Mouse (Mus musculus): Measurements from ENCODE around the gene Mbtps1.
A peak's percentile ranks its signal among the peaks of the same experiment; 100 is the strongest.

Mbtps1 gene

DNA sequence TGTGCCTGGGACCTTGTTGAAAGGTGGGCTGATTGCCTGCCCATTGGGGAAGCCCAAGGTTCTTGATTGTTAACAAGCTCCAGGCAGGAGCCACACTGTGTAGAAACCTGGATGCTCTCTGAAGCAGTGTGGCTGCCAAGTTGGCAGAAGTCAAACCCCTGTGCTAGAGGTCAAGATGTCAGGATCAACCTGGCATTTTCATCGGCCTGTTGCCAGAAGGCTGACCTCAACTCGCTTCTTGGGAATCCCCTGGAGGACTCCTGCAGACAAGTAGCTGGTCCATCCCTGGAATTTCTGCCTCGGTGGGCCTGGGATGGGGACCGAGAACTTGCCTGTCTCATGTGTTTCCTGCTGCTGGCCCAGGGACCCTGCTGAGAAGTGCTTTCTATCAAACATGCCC is 56.4 kb downstream of the Mbtps1 start:
- no peak for DNase-seq (ENCODE audit: low read depth, low spot score)

- DNase-seq (ENCODE audit: low read depth, low spot score), result no peak
These were observed 56.9 kb downstream of the Mbtps1 start, which contains the start of gene Slc38a8 for GRCm38 (mm10) chr8:119501598-119501997. Gene Slc38a8 (minus strand): TSS chr8:119501698.

DNA sequence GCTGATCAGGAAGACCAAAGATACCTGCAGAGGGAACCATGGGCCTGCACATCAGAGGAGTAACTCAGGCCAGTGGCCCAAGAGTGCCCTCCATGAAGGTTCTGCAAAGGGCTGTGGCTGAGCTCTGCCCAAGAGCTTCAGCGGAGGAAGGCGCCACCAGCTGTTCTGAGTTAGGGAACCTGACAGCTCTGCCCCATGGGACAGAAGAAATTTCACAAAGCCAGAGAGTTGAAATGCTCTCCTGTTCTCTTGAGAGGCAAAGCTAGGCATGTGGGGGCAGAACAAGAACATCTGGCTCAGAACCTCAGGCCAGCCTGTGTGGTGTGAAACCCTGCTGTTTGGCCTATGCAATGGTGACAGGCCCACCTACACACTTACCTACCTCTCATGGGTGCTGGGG is 58.7 kb downstream of the Mbtps1 start:
- DNase-seq (ENCODE audit: low read depth, low spot score), result no peak

DNA sequence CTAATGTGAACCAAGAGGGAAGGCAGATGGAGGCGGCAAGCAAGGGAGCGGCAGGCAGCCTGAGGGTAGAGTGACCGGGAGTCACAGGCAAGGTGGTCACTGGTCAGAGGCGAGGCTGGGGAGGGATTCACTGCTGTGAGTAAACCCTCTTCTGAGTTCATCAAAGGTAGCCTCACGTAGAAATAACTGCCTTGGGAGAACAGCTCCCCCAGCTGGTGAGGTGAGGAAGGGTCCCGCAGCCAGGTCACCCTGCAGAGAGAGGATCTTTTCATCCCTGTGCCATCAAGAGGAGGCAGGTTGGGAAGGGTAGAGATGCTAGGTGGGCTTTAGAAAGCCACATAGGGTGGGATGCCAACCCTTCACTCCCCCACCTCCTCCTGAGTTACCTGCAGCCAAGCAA is 61.7 kb downstream of the Mbtps1 start:
- DNase-seq (ENCODE audit: low read depth, low spot score), result peak; percentile 65

- no peak for DNase-seq (ENCODE audit: low read depth, low spot score)
These were observed 71.4 kb downstream of the Mbtps1 start for GRCm38 (mm10) chr8:119487093-119487492.

- DNase-seq (ENCODE audit: low read depth, low spot score), result no peak
These were observed 74.2 kb downstream of the Mbtps1 start for GRCm38 (mm10) chr8:119484145-119484896.

DNA sequence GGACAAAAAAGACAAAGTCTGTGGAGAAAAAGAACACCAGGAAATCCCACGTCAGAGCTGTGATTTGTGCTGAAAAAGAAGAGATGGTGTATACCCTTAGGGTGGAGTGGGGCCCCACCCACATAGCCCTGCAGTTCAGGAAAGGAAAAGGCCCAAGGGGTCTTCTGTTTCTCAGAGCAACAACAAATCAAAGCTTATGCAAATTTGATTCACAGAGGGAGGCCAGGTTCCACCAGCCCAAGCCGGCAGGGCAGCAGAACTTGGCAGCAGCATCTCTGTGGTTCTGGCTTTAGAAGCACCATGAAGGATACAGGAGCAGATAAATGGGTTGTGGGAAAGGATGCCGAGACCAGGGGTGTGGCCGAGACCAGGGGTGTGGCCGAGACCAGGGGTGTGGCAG is 79.9 kb downstream of the Mbtps1 start:
- peak; percentile 70 for DNase-seq (ENCODE audit: low read depth, low spot score)

- no peak for DNase-seq (ENCODE audit: low read depth, low spot score)
These were observed 90.4 kb downstream of the Mbtps1 start for GRCm38 (mm10) chr8:119468091-119468490.

GRCm38 (mm10) chr8:119466794-119467193 is 91.7 kb downstream of the Mbtps1 start:
- no peak for DNase-seq (ENCODE audit: low read depth, low spot score)

DNA sequence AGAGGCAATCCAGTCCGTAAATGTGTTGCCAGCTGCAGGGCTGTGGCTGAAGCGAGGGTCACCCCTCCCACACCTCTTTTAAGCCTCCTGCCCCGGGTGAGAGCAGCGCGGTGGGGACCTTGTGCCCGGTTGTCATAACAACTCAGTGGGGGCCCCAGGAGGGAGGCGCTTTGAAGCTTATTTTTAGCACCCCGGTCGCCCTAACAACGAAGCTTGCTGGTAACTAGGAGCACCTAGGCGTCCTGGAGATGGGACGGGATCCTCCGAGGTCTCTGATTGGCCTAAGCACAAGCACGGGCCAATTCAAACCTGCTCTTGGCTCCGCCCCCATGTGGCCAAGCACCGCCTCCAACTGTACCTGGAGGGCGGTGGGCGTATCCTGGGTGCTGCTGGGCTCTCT is 92.4 kb downstream of the Mbtps1 start:
- DNase-seq (ENCODE audit: low read depth, low spot score), result peak; percentile 93

GRCm38 (mm10) chr8:119463709-119464108 is 94.8 kb downstream of the Mbtps1 start:
- no peak for DNase-seq (ENCODE audit: low read depth, low spot score)

DNA sequence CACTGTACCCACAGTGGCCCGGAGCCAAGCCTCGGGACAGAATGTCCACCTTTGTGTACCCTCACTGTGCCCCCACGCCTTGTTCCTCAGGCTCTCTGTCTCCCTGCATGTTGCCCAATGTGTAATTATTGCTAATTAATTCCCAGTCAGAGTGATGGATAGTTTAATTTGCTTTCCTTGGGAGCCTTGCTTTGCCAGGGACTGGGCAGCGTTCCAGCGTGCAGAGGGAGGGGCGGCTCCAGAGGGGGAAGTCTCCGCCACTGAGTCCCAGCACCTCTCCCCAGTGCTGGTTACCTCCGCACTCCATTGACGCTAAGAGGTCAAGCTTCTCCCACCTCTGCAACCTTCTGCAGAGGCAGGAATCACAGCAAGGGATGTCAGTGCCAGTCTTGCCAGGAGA is 97.2 kb downstream of the Mbtps1 start:
- DNase-seq (ENCODE audit: low read depth, low spot score), result no peak

GRCm38 (mm10) chr8:119459724-119460123 is 98.8 kb downstream of the Mbtps1 start:
- no peak for DNase-seq (ENCODE audit: low read depth, low spot score)
